Mouse (Mus musculus) megakaryocyte, embryonic 14.5 days (primary cell): ENCODE results near the gene Gm20388. TPM values are rescaled to one million over a fixed set of nuclear protein-coding genes. Genes with fewer than 3 reads are reported as not detected.

Source experiments
- H3K27me3 ChIP-seq: replicated peaks from 2 replicates; pipeline ENCODE3; 2012; ENCODE audit warnings: inconsistent platforms
- H3K36me3 ChIP-seq: replicated peaks from 2 replicates; pipeline ENCODE3; 2012; ENCODE audit warnings: low read length, inconsistent platforms, mixed read lengths
- H3K4me1 ChIP-seq: 2 replicates; pipeline ENCODE4 v1.6.1; 2012; ENCODE audit warnings: inconsistent platforms
- H3K4me3 ChIP-seq: replicated peaks from 2 replicates; pipeline ENCODE3; 2012; ENCODE audit warnings: moderate library complexity, mild to moderate bottlenecking, inconsistent platforms
- H3K9me3 ChIP-seq: 2 replicates; pipeline ENCODE4 v1.6.1; 2012; ENCODE audit warnings: inconsistent platforms
- FLI1 ChIP-seq: IDR thresholded peaks from 2 replicates; pipeline ENCODE4 v1.6.1; 2012; ENCODE audit warnings: low read length, inconsistent platforms, mixed read lengths
- GATA1 ChIP-seq: IDR thresholded peaks from 3 replicates; pipeline ENCODE4 v1.6.1; 2012; ENCODE audit warnings: mixed read lengths, low read length, inconsistent platforms, borderline replicate concordance
- polyA plus RNA-seq: library from polyadenylated mRNA; stranded (reverse); fragments of >175 nt; gene quantifications from 2 replicates; pipeline ENCODE4 v1.2.3, GENCODE M21; 2012; ENCODE audit warnings: low replicate concordance; ENCODE audit not compliant: insufficient read depth

Gm20388 gene
- polyA plus RNA-seq, 1 experiment: 111 TPM

DNA sequence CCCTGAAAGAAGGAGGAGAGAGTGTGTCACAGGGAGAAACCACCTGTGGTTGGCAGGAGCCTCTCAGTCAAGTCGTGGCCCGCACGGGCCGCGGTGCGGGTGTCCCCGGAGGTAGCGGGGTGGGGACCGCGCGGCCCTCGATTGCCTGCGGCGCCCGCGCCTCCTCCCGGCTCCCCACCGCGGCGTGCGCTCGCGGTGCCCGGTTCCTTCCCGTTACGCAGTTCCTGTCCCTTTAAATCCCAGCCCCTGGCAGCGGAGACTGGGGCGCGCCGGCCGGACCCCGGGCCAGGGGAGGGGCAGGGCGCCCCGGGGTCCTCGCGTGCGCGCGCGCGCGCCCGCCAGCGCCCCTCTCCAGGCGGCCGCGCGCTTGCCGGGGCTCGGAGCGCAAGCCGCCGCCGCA lies 1819.1 kb downstream of the Gm20388 start:
- Histone ChIP-seq H3K36me3 (no peaks in the 10 kb centered on the region), H3K4me1 (peaks cover 4% of the 10 kb centered on the region; the same call in 1 of the 2 replicates), H3K27me3 (peaks cover 83% of the 10 kb centered on the region), H3K9me3 (peaks cover 17% of the 10 kb centered on the region), H3K4me3 (no peak overlapping the region)
- TF ChIP-seq FLI1 (no peak), GATA1 (no peak)

DNA sequence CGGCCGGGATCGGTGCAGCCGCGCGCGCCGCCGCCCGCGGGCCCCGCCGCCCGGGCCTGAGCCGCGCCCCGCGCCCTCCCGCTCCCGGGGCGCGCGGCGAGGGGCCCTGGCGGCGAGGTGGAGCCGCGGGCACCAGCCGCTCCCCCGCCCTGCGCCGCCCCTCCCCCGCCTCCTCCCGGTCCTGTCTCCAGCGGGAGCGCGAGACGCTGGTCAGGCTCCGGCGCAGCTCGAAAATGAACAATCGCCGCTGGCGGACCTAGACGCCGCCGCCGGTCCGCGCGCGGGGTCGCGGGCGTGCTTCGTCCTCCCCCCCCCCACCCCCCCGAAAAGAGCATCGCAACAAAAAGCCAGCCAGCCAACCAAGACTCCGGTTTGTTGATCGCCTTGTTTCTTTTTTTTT lies 1819.5 kb downstream of the Gm20388 start:
- Histone ChIP-seq H3K36me3 (no peaks in the 10 kb centered on the region), H3K4me3 (no peak overlapping the region), H3K4me1 (peaks cover 4% of the 10 kb centered on the region; the same call in 1 of the 2 replicates), H3K27me3 (peaks cover 81% of the 10 kb centered on the region), H3K9me3 (peaks cover 17% of the 10 kb centered on the region)
- no peak for TF ChIP-seq FLI1
- TF ChIP-seq GATA1: no peak

DNA sequence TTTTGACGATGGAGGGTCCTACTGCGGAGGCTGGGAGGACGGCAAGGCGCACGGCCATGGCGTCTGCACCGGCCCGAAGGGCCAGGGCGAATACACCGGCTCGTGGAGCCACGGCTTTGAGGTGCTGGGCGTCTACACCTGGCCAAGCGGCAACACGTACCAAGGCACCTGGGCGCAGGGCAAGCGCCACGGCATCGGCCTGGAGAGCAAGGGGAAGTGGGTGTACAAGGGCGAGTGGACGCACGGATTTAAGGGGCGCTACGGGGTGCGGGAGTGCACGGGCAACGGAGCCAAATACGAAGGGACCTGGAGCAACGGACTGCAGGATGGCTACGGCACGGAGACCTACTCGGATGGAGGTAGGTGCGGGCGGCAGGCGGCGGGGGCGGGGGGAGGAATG lies 1820.0 kb downstream of the Gm20388 start:
- Histone ChIP-seq H3K27me3 (peaks cover 81% of the 10 kb centered on the region), H3K9me3 (peaks cover 17% of the 10 kb centered on the region), H3K36me3 (no peaks in the 10 kb centered on the region), H3K4me3 (peak overlapping the region; percentile 18), H3K4me1 (peaks cover 4% of the 10 kb centered on the region; the same call in 1 of the 2 replicates)
- no peak for TF ChIP-seq FLI1
- TF ChIP-seq GATA1: no peak

DNA sequence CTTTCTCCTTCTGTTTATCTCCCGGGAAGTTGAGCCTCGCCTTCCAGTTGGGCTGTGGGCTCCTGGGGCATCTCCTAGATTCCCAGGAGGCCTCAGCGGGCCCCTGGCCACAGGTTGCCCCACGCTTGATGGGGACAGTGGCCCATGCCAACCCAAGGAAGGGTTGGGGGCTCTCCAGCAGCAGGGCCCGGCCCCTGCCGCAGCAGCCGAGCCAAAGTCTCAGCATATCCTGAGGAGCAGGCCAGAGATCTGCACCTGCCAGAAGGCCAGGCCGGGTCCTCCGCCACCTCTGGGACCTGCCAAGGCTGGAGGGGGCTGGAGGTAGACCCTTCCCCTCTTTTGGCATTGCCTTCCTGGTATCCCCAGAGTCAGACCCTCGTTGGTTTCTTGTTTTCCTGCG lies 1820.4 kb downstream of the Gm20388 start:
- Histone ChIP-seq H3K27me3 (peaks cover 79% of the 10 kb centered on the region), H3K9me3 (peaks cover 17% of the 10 kb centered on the region), H3K36me3 (no peaks in the 10 kb centered on the region), H3K4me3 (no peak overlapping the region), H3K4me1 (peaks cover 4% of the 10 kb centered on the region; the same call in 1 of the 2 replicates)
- TF ChIP-seq GATA1 (no peak), FLI1 (no peak)

DNA sequence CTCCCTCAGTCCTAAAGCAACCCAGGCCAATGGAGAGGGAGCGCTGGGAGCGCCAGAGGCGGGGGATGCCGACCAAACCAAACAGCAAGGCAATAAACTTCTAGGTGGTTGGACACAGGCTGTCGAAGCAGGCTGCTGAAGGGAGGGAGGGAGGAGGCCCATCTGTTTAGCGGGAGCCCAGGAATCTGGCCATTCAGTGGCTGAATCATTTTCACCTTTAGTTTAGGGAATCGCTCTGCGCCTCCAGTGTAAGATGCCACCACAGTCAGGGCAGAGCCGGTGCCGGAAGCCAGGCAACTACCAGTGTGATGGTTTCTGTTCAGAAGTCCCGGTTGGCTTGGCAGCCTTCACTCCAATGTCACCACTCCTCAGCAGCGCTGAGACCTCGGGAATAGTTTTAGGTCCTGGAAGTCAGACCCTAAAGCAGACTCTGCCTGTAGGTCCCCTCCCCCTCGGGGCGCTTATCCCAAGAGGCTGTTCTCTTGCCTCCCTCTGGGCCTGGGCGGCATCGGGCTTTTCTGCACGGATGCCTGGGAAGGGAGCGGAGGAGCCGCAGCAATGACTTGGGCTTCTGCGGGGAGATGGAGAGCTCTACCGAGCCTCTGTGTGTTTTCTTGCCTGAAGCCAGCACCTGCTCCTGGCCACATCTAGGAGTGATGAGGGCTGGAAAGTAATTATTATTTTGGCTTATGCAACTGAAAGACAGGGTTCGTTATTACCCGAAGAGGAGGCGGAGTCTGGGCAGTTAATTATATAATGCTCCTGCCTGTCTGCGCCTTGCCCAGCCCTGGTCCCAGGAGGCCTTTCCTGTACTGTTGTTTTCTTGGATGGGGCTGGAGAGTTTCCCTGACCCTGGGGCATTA lies 1821.1 kb downstream of the Gm20388 start:
- Histone ChIP-seq H3K36me3 (no peaks in the 10 kb centered on the region), H3K4me3 (no peak overlapping the region), H3K4me1 (peaks cover 4% of the 10 kb centered on the region; the same call in 1 of the 2 replicates), H3K27me3 (peaks cover 78% of the 10 kb centered on the region), H3K9me3 (peaks cover 17% of the 10 kb centered on the region)
- TF ChIP-seq GATA1: no peak
- no peak for TF ChIP-seq FLI1

DNA sequence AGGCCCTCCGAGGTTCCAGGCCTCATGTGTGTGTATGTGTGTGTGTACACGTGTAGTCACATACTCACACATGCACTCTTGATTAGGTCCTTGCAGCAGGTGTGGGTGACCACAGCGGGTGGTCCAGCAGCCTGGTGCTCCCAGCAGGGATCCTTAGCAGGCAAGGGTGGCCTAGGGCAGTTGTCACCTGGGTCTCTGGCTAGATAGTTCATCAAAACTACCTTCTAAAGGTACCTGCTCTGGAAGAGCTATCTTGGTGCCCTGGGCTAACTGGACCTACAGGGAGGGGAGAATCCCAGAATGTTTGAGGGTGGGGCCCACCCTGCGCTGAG lies 1821.7 kb downstream of the Gm20388 start:
- Histone ChIP-seq H3K4me3 (no peak overlapping the region), H3K9me3 (peaks cover 12% of the 10 kb centered on the region), H3K36me3 (no peaks in the 10 kb centered on the region), H3K4me1 (peaks cover 4% of the 10 kb centered on the region; the same call in 1 of the 2 replicates), H3K27me3 (peaks cover 80% of the 10 kb centered on the region)
- TF ChIP-seq GATA1 (no peak), FLI1 (no peak)

DNA sequence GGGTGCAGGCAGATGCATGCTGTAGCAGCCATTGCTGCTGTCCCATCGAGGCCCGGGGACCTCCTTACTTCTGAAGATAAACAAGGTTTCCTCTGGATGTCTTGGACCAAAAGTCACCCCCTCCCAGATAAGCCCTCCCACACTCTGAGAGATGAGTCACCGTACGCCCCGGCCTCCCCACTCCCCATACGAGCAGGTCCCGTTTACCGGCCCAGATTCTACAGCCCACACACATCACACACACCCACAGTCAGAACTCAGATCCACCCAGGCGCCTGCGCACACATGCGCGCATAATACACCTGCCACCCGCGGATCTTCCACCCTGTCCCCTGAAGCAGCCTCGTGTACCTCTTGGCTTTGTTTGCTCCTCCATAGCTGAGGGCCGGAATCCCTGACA lies 1823.6 kb downstream of the Gm20388 start:
- Histone ChIP-seq H3K9me3 (no peaks in the 10 kb centered on the region), H3K4me3 (no peak overlapping the region), H3K27me3 (peaks cover 74% of the 10 kb centered on the region), H3K4me1 (peaks cover 4% of the 10 kb centered on the region; the same call in 1 of the 2 replicates), H3K36me3 (no peaks in the 10 kb centered on the region)
- TF ChIP-seq FLI1: no peak
- TF ChIP-seq GATA1: no peak

DNA sequence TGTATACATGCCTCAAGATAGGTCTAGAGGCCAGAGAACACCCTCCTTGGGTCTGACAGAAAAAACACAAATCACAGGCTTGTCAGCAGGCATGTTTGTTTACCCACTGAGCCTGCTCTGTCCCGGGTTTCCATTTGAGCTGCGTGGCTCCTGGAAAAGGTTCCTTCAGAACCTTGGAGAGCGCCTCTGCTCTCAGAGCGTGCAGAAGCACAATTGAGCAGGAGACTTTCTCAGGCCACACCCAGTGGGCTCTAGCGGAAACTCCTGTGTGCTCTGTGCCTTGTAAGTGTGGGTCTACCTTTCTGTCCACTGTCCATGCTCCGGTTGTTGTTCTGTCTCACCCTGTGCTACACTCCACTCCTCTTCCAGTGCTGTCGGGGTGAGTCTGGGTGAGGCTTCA lies 1825.6 kb downstream of the Gm20388 start:
- TF ChIP-seq GATA1: no peak
- no peak for TF ChIP-seq FLI1
- Histone ChIP-seq H3K4me1 (no peaks in the 10 kb centered on the region), H3K36me3 (no peaks in the 10 kb centered on the region), H3K9me3 (no peaks in the 10 kb centered on the region), H3K4me3 (no peak overlapping the region), H3K27me3 (peaks cover 66% of the 10 kb centered on the region)

DNA sequence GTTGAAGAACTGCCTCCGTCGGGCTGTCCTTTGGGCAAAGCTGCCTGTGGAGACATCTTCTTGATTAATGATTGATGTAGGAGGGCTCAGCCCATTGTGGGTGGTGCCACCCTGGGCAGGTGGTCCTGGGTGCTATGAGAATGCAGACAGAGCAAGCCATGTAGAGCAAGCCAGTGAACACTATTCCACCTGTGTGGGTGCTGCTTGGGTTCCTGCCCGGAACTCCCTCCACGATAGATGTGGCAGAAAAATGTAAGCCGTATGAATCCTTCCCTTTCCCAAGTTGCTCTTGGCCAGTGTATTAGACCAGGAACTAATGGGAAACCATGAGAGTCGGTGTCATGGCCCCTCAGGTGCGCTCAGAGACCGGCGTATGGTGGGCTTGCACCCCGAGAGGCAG lies 1830.1 kb downstream of the Gm20388 start:
- Histone ChIP-seq H3K9me3 (no peaks in the 10 kb centered on the region), H3K36me3 (no peaks in the 10 kb centered on the region), H3K4me1 (no peaks in the 10 kb centered on the region), H3K27me3 (peaks cover 60% of the 10 kb centered on the region), H3K4me3 (no peak overlapping the region)
- TF ChIP-seq FLI1: no peak
- TF ChIP-seq GATA1: no peak

DNA sequence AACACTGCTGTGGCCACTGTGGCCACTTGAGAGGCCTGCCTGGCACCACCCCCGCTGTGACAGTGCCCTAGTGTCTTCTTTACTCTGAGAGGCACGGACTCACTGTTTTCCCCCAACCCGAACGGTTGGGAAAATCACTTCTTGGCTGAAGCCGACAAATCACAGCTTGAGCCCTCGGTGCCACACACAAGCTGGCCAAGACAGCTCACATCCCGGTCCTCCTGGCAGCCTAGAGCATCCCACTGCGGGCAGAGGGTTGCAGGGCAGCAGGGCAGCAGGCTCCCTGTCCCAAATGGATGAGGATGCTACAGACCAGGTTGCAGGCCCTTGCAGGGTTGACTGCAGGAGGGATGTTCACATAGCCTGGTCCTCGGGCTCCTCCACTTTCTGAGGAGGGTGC lies 1838.9 kb downstream of the Gm20388 start:
- H3K4me1 ChIP-seq: peaks cover 5% of the 10 kb centered on the region; the same call in 1 of the 2 replicates
- H3K36me3 ChIP-seq: no peaks in the 10 kb centered on the region
- no peak for TF ChIP-seq GATA1
- no peak for TF ChIP-seq FLI1
- H3K4me3 ChIP-seq: no peak overlapping the region
- H3K9me3 ChIP-seq: peaks cover 26% of the 10 kb centered on the region
- peaks cover 64% of the 10 kb centered on the region for H3K27me3 ChIP-seq
